Mouse (Mus musculus) urinary bladder, postnatal 0 days (tissue): ENCODE results near the gene 5430403G16Rik. TPM values are rescaled to one million over a fixed set of nuclear protein-coding genes. Genes with fewer than 3 reads are reported as not detected.

ENCODE experiments used
- polyA plus RNA-seq: library from polyadenylated mRNA; unstranded; fragments of >200 nt; fragmentation: Nextera tagmentation; extraction: Ambion mirVana; gene quantifications from 2 replicates; pipeline ENCODE4 v1.2.1, GENCODE M21; 2015

The 5430403G16Rik gene
- polyA plus RNA-seq = 1.3 and 1.5 TPM in 2 replicates

DNA sequence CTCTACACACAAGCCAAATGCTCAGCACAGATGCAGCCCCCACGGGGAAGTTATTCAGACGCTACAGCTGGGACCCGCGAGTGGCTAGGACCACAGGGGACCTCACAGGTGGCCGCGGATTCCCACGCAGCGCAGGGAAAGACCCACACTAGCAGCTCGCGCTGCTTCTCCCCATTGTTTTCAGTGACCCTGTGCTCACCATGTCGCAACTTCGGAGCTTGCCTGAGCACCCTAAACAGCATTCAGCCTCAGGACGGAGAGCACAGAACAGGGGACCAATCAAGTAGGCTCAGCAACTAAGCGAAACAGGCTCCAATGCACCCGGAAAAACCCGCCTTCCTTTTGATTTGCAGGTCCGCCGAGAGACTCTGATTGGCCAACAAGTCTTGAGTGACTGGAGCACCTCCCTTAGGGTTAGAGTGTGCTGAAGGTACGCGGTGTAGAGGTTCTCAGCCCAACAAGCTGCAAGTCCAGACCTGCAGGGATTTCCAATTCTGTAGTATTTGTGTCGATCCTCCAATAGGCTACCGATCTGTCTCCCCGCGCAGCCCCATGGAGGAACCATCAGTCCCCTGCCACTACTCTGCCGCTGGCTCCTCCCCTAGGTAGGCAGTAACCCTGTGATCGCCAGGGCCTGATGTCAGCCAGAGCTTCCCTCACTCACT lies at the start of gene 5430403G16Rik:
Gene 5430403G16Rik (minus strand): TSS at position 505 of the 665 bp plus-strand sequence.

Other genes with a start within 250 kb of the 5430403G16Rik start
- 21.0 and 24.8 TPM in 2 replicates for gene Crlf2, start 132.0 kb downstream of the 5430403G16Rik start, polyA plus RNA-seq
- gene 4930522L14Rik, start 60.8 kb upstream of the 5430403G16Rik start, polyA plus RNA-seq = 7.3 and 10.2 TPM in 2 replicates
- 0.74 and 0.76 TPM in 2 replicates for gene Gm15446, start 232.4 kb upstream of the 5430403G16Rik start, polyA plus RNA-seq